Mouse (Mus musculus): Measurements from ENCODE around the gene Rps6ka1.
A peak's percentile ranks its signal among the peaks of the same experiment; 100 is the strongest.

Gene Rps6ka1

GRCm38 (mm10) chr4:133817356-133817755 lies 70.2 kb downstream of the Rps6ka1 start:
- no peak for DNase-seq

DNA sequence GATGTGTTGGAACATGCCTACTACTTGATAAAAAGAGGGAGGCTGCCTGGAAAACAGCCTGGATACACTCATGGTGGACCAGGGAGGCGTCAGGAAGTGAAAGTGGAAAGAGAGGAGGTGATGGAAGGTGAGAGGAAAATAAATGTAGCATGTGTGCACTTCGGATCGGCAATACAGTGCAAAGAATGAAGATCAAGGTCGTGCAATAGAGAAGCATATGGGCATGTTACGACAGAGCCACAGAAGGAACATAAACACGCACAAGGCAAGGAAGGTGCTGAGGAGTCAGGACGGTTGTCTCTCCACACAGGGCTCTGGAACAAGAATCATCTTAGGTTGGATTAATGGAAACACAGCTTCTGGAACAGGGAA lies 71.1 kb downstream of the Rps6ka1 start:
- peak; percentile 86 for DNase-seq

GRCm38 (mm10) chr4:133815635-133816503 lies 71.7 kb downstream of the Rps6ka1 start:
- DNase-seq, result peak; percentile 93

GRCm38 (mm10) chr4:133814804-133815515 lies 72.6 kb downstream of the Rps6ka1 start:
- DNase-seq, result peak; percentile 86

GRCm38 (mm10) chr4:133813992-133814803 lies 73.4 kb downstream of the Rps6ka1 start:
- DNase-seq, result peak; percentile 99

- peak; percentile 100 for DNase-seq
Measured at GRCm38 (mm10) chr4:133813174-133813991, 74.2 kb downstream of the Rps6ka1 start.

- peak; percentile 98 for DNase-seq
Measured at GRCm38 (mm10) chr4:133804401-133805263, 83.0 kb downstream of the Rps6ka1 start.

DNA sequence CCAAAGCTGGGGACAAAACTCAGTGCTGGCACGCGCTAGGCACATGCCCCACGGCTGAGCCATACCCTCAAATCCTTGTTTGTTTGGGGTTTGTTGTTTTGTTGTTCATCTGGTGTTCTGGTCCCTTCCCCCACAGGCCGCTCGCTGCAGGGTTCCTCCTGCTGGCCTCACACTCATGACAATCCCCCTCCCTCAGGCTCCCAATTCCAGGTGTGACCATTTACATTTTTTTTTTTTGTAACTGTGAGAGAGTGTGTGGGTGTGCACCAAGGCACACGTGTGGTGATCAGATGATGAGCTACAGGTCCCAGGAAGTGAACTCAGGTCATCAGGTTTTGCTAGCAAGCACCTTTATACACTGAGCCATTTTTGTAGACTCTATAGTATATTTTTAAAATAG lies 87.0 kb downstream of the Rps6ka1 start:
- no peak for DNase-seq

Measured in heart, adult 11 months (tissue).